Mouse (Mus musculus) olfactory bulb, adult 2 months (tissue): ENCODE data around the gene Hk2.

Experiments used
- CTCF ChIP-seq: fragments of 200-500 bp; IDR thresholded peaks from 2 replicates; pipeline ENCODE4 v1.5.1; 2012; ENCODE audit warnings: low read depth, mild to moderate bottlenecking, low read length, moderate library complexity; ENCODE audit not compliant: insufficient read depth
- POLR2A ChIP-seq: fragments of 200-500 bp; IDR thresholded peaks from 2 replicates; pipeline ENCODE4 v1.6.1; 2012; ENCODE audit warnings: mild to moderate bottlenecking, low read depth, low read length, moderate library complexity; ENCODE audit not compliant: insufficient read depth

- no peak for TF ChIP-seq CTCF
- TF ChIP-seq POLR2A, result no peak
Observed at GRCm38 (mm10) chr6:82807984-82808700, 33.9 kb upstream of the Hk2 start.
